Comparison of ENCODE assay signal across 1 mouse cellular context in the genomic region with DNA sequence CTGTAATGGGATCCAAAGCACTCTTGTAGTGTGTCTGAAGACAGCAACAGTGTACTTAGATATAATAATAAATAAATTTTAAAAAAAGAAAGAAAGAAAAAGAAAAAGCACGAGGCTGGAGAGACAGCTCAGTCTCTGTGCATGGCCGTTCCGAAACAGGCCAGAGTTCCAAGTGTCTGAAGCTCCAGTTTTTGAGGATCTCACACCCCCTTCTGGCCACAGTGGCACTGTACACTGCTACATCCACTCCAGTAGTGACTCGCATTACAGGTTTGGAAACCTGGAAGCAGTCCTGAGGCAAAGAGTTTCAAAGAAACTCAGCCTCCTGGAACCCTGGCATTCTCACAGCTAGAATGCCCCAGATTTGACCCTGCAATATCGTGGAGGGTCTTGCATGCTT.
TF ChIP-seq lines count a peak whose summit lies in the region.

No protein-coding gene starts in this region.

TF ChIP-seq in CH12.LX, 34 proteins besides CTCF, POLR2A, EP300 and RAD21 (continued from another document):
- TF ChIP-seq E2F4 (IDR thresholded peaks at IDR 0.05; ENCODE audit: insufficient replicate concordance, low read depth, low read length) (no peak), ZKSCAN1 (IDR thresholded peaks at IDR 0.05; ENCODE audit: borderline replicate concordance, low read depth, low read length) (no peak), SIN3A (IDR thresholded peaks at IDR 0.05; ENCODE audit: low read length) (no peak), ELF1 (IDR thresholded peaks at IDR 0.05; ENCODE audit: low read depth, low read length) (no peak), KAT2A (IDR thresholded peaks at IDR 0.05; ENCODE audit: insufficient replicate concordance, low read length) (no peak)
